Mouse (Mus musculus) left cerebral cortex, postnatal 25 days (tissue): ENCODE measurements around the gene Tmem253. TPM values are rescaled to one million over a fixed set of nuclear protein-coding genes. Genes with fewer than 3 reads are reported as not detected.
A peak's percentile ranks its signal among the peaks of the same experiment; 100 is the strongest.
"Not testable (repeated sequence)": the region's sequence is repeated elsewhere in the genome, so short reads cannot be mapped to it uniquely, and the experiment has no call there.

Experiments used
- DNase-seq, 2 experiments: peaks; one replicate each; pipeline ENCODE4 v3.0.0; 2022; ENCODE audit warnings: low spot score in 2 of 2, mixed read lengths in 1 of 2
- intact Hi-C: fragments of 180-260 bp; cut with DNase I; formaldehyde crosslinking; loops from one replicate; pipeline ENCODE4 v1.15.1; 2025
- total RNA-seq, 2 experiments: library from RNA; stranded (reverse); gene quantifications; 2 replicates each; pipeline ENCODE4 v1.2.3; 2021

The Tmem253 gene
- total RNA-seq, 2 experiments from 2014 or later, result 0.60 TPM; not detected in 1

- intact Hi-C loops, result loop anchor here (10.0 kb wide), 1 partner anchor 934 kb away; no protein-coding TSS in a partner anchor
- DNase-seq, result no peak
Observed at GRCm38 (mm10) chr14:52019051-52019589, 3.7 kb downstream of the Tmem253 start.

GRCm38 (mm10) chr14:52019590-52020340, 4.3 kb downstream of the Tmem253 start:
- peak; percentile 99 for DNase-seq
- intact Hi-C loops, result loop anchor here (2.0 to 10.0 kb wide), 4 partner anchors 85 to 935 kb away; partner anchors contain the start of genes Hnrnpc and Mettl17

- peak; percentile 71 to 78 for DNase-seq
- intact Hi-C loops, result loop anchor here (2.0 to 5.0 kb wide), 3 partner anchors 84 to 138 kb away; partner anchors contain the start of genes Hnrnpc and Mettl17
Observed at GRCm38 (mm10) chr14:52020486-52021137, 5.2 kb downstream of the Tmem253 start, which contains the start of gene Zfp219. Gene Zfp219, minus strand, starts transcription at chr14:52020733.

- intact Hi-C loops, result loop anchor here (2.0 to 5.0 kb wide), 3 partner anchors 84 to 139 kb away; partner anchors contain the start of genes Hnrnpc and Mettl17
Observed at GRCm38 (mm10) chr14:52021138-52021529, 5.7 kb downstream of the Tmem253 start.

GRCm38 (mm10) chr14:52021568-52022212, 6.2 kb downstream of the Tmem253 start:
- DNase-seq, result no peak
- intact Hi-C loops, result loop anchor here (2.0 to 5.0 kb wide), 3 partner anchors 83 to 139 kb away; partner anchors contain the start of genes Hnrnpc and Mettl17

More at GRCm38 (mm10) chr14:52021138-52021529, 5.7 kb downstream of the Tmem253 start:
- no peak for DNase-seq

GRCm38 (mm10) chr14:52022244-52022708, 6.8 kb downstream of the Tmem253 start:
- intact Hi-C loops, result loop anchor here (5.0 kb wide), 2 partner anchors 120 to 140 kb away; partner anchors contain the start of gene Mettl17
- no peak for DNase-seq

- intact Hi-C loops, result loop anchor here (5.0 kb wide), 2 partner anchors 121 to 141 kb away; partner anchors contain the start of gene Mettl17
- peak; percentile 78 to 86 for DNase-seq
Observed at GRCm38 (mm10) chr14:52022709-52023459, 7.4 kb downstream of the Tmem253 start.

GRCm38 (mm10) chr14:52024133-52024532, 8.7 kb downstream of the Tmem253 start:
- DNase-seq, result no peak
- intact Hi-C loops, result loop anchor here (5.0 kb wide), 2 partner anchors 122 to 142 kb away; partner anchors contain the start of gene Mettl17

GRCm38 (mm10) chr14:52026342-52026741, 10.9 kb downstream of the Tmem253 start:
- DNase-seq, result no peak
- intact Hi-C loops, result no loop called here

- intact Hi-C loops, result no loop called here
- DNase-seq, result no peak
Observed at GRCm38 (mm10) chr14:52035926-52036325, 20.5 kb downstream of the Tmem253 start.

GRCm38 (mm10) chr14:52039332-52039731, 23.9 kb downstream of the Tmem253 start:
- intact Hi-C loops, result no loop called here
- no peak for DNase-seq

- intact Hi-C loops, DNase-seq: not testable (repeated sequence)
Observed at GRCm38 (mm10) chr14:52042359-52042758, 26.9 kb downstream of the Tmem253 start, which contains the start of gene Olfr221. Gene Olfr221, minus strand, starts transcription at chr14:52042459.

- intact Hi-C loops, result no loop called here
- peak in 1 of 2 experiments; percentile 46 for DNase-seq
Observed at GRCm38 (mm10) chr14:52043446-52043845, 28.0 kb downstream of the Tmem253 start.

- intact Hi-C loops, result no loop called here
- DNase-seq, result peak in 1 of 2 experiments; percentile 14
Observed at GRCm38 (mm10) chr14:52044901-52045678, 29.6 kb downstream of the Tmem253 start.

- DNase-seq, result no peak
- intact Hi-C loops, result no loop called here
Observed at GRCm38 (mm10) chr14:52045966-52046565, 30.6 kb downstream of the Tmem253 start.

- DNase-seq, intact Hi-C loops: not testable (repeated sequence)
Observed at GRCm38 (mm10) chr14:52052720-52053119, 37.3 kb downstream of the Tmem253 start.

- intact Hi-C loops, result no loop called here
- DNase-seq, result no peak
Observed at GRCm38 (mm10) chr14:52059982-52060381, 44.5 kb downstream of the Tmem253 start.
